ENCODE assay signal across 20 mouse cellular contexts in genomic region chr2:131650611-131651153, GRCm38 (mm10).
DNase-seq lines count a peak whose midpoint lies in the region; TF ChIP-seq lines count a peak whose summit lies in the region.
"Had no signal": no experiment of that assay in that cellular context is flagged by ENCODE, and none has a peak within 500 bp of the region (broad histone marks: within the 10 kb centered on the region; RNA-seq: fewer than 3 reads in every experiment).

No protein-coding gene starts in this region.

- no peaks in the 10 kb centered on the region for H3K27me3 ChIP-seq in myocyte (ENCODE audit: control insufficient read depth, insufficient read depth, insufficient read length)
- H3K27me3 ChIP-seq: embryonic facial prominence, embryonic 12.5 days; hindbrain, embryonic 13.5 days; Patski had no signal

- H3ac ChIP-seq in myocyte (ENCODE audit: control insufficient read depth, insufficient read length) = no peak overlapping the region

- DNase-seq in gastrocnemius, adult 18-20 months (ENCODE audit: low spot score) = peak; percentile 31
- DNase-seq in gastrocnemius, postnatal 4 days (ENCODE audit: low spot score in 2 of 2) = no peak
- peak; percentile 19 for DNase-seq in heart, adult 8-10 months (ENCODE audit: low spot score)
- no peak for DNase-seq in heart, postnatal 25 days (ENCODE audit: low spot score)
- peak; percentile 51 for DNase-seq in NIH3T3 (ENCODE audit: low read depth)
- DNase-seq in adrenal gland, postnatal 36 days = no peak
- DNase-seq in cerebellum, adult 18-20 months = no peak
- DNase-seq: adrenal gland, adult 2 months; adrenal gland, postnatal 25 days; cerebellum, adult 11 months; cerebellum, adult 9-10 months; cerebellum, postnatal 25 days; gastrocnemius, postnatal 14 days; heart, postnatal 4 days; kidney, adult 18-20 months had no signal

- intact Hi-C loops in heart, postnatal 25 days (cut with DNase I) = no loop called here

- no peak for TF ChIP-seq POLR2A in myocyte (IDR thresholded peaks at IDR 0.05; ENCODE audit: insufficient read length, low read depth)

- H3K36me3 ChIP-seq in myocyte (ENCODE audit: control insufficient read depth, insufficient read depth) = no peaks in the 10 kb centered on the region
- H3K36me3 ChIP-seq: embryonic facial prominence, embryonic 12.5 days; hindbrain, embryonic 13.5 days had no signal

- H3K79me2 ChIP-seq in myocyte (ENCODE audit: control insufficient read depth, insufficient read depth) = no peaks in the 10 kb centered on the region

- no peak overlapping the region for H3K4me2 ChIP-seq in myocyte (ENCODE audit: low read depth)
- H3K4me2 ChIP-seq: embryonic facial prominence, embryonic 12.5 days; heart, embryonic 11.5 days; hindbrain, embryonic 13.5 days had no signal

- H3K4me3 ChIP-seq in myocyte = no peak overlapping the region
- H3K4me3 ChIP-seq: embryonic facial prominence, embryonic 12.5 days; hindbrain, embryonic 13.5 days had no signal

TF ChIP-seq in myocyte, 11 proteins besides CTCF, POLR2A, EP300 and RAD21:
- TF ChIP-seq MAX (IDR thresholded peaks at IDR 0.05; ENCODE audit: low read depth) (no peak), POLR2AphosphoS2 (IDR thresholded peaks at IDR 0.05; ENCODE audit: insufficient read length, low read depth) (no peak), TCF12 (IDR thresholded peaks at IDR 0.05; ENCODE audit: insufficient read depth, poor library complexity, severe bottlenecking) (no peak), MYOD1 (IDR thresholded peaks at IDR 0.05; ENCODE audit: control insufficient read depth in 1 of 3, insufficient read length in 2 of 3, low read depth in 2 of 3) (no peak), TCF3 (IDR thresholded peaks at IDR 0.05; ENCODE audit: insufficient read length, low read depth) (no peak), SRF (IDR thresholded peaks at IDR 0.05; ENCODE audit: control insufficient read depth, insufficient read length, low read depth) (no peak), CEBPB (IDR thresholded peaks at IDR 0.05; ENCODE audit: insufficient read depth, poor library complexity, severe bottlenecking) (peak; percentile 56; the same call in 1 of the 2 replicates), USF1 (IDR thresholded peaks at IDR 0.05; ENCODE audit: low read depth) (no peak), E2F4 (IDR thresholded peaks at IDR 0.05; ENCODE audit: insufficient read depth) (no peak)

Comparison
In these comparisons a context has a peak if more than half of its experiments do, and no peak if none do; other contexts are left out.
1. DNase-seq: peak in gastrocnemius, adult 18-20 months (single experiment), heart, adult 8-10 months (single experiment) and NIH3T3 (single experiment); none in gastrocnemius, postnatal 4 days (0 of 2), heart, postnatal 25 days (single experiment), adrenal gland, postnatal 36 days (0 of 2) and cerebellum, adult 18-20 months (0 of 2).